Mouse (Mus musculus) lung, postnatal 0 days (tissue): ENCODE measurements around the gene Arhgap25.

ENCODE experiments used
- CTCF ChIP-seq: IDR thresholded peaks from 2 replicates; pipeline ENCODE4 v1.5.1; 2016; ENCODE audit warnings: antibody characterized with exemption, mild to moderate bottlenecking
- EP300 ChIP-seq: IDR thresholded peaks from 2 replicates; pipeline ENCODE4 v1.6.1; 2016; ENCODE audit warnings: antibody characterized with exemption, mild to moderate bottlenecking, control low read depth

GRCm38 (mm10) chr6:87534855-87535575 lies 2.0 kb upstream of the Arhgap25 start:
- TF ChIP-seq CTCF (no peak), EP300 (no peak)
